Mouse (Mus musculus) neutrophil, adult 5-6 weeks (primary cell): ENCODE measurements around the gene Dnase1l2. TPM values are rescaled to one million over a fixed set of nuclear protein-coding genes. Genes with fewer than 3 reads are reported as not detected.
"Not testable (repeated sequence)": the region's sequence is repeated elsewhere in the genome, so short reads cannot be mapped to it uniquely, and the experiment has no call there.

Experiments
- ATAC-seq: fragments of 151-379, 151-347 bp; 2 replicates; pipeline ENCODE4 v1.8.0; 2017; ENCODE audit warnings: mild to moderate bottlenecking, moderate TSS enrichment; ENCODE audit not compliant: insufficient number of reproducible peaks, poor library complexity, low FRiP score, severe bottlenecking; ENCODE audit errors: extremely low read depth
- total RNA-seq: library from RNA; stranded (forward); fragments of 200-1000 nt; gene quantifications from 2 replicates; pipeline ENCODE4 v1.2.3, GENCODE M21; 2017

Gene Dnase1l2
- total RNA-seq, 1 experiment from 2014 or later, result 9.1 TPM

GRCm38 (mm10) chr17:24442107-24442506, 798 bp downstream of the Dnase1l2 start:
- ATAC-seq, result no peak

GRCm38 (mm10) chr17:24441148-24441547, 1.8 kb downstream of the Dnase1l2 start:
- no peak for ATAC-seq

- no peak for ATAC-seq
Observed at GRCm38 (mm10) chr17:24440377-24440776, 2.5 kb downstream of the Dnase1l2 start.

GRCm38 (mm10) chr17:24437016-24437415, 5.9 kb downstream of the Dnase1l2 start:
- ATAC-seq, result peak; percentile 79

GRCm38 (mm10) chr17:24429201-24429983, 13.5 kb downstream of the Dnase1l2 start:
- no peak for ATAC-seq

- no peak for ATAC-seq
Observed at GRCm38 (mm10) chr17:24427170-24427557, 15.7 kb downstream of the Dnase1l2 start.

GRCm38 (mm10) chr17:24426471-24427169, 16.3 kb downstream of the Dnase1l2 start, which contains the start of gene Eci1:
Gene Eci1, plus strand, starts transcription at chr17:24426641.
- peak; percentile 96 for ATAC-seq

GRCm38 (mm10) chr17:24425905-24426304, 17.0 kb downstream of the Dnase1l2 start:
- ATAC-seq, result no peak

- ATAC-seq, result not testable (repeated sequence)
Observed at GRCm38 (mm10) chr17:24425326-24425725, 17.6 kb downstream of the Dnase1l2 start.

- no peak for ATAC-seq
Observed at GRCm38 (mm10) chr17:24424489-24424888, 18.4 kb downstream of the Dnase1l2 start.

GRCm38 (mm10) chr17:24423114-24423513, 19.8 kb downstream of the Dnase1l2 start:
- ATAC-seq, result no peak

GRCm38 (mm10) chr17:24416051-24416652, 26.8 kb downstream of the Dnase1l2 start:
- no peak for ATAC-seq

- ATAC-seq, result no peak
Observed at GRCm38 (mm10) chr17:24415011-24415410, 27.9 kb downstream of the Dnase1l2 start.

- ATAC-seq, result peak; percentile 88
Observed at GRCm38 (mm10) chr17:24414230-24414976, 28.5 kb downstream of the Dnase1l2 start, which contains the start of gene Rnps1. Gene Rnps1, plus strand, starts transcription at chr17:24414565.

GRCm38 (mm10) chr17:24413557-24414211, 29.2 kb downstream of the Dnase1l2 start:
- no peak for ATAC-seq

GRCm38 (mm10) chr17:24407116-24407803, 35.6 kb downstream of the Dnase1l2 start:
- ATAC-seq, result no peak

GRCm38 (mm10) chr17:24402371-24402770, 40.5 kb downstream of the Dnase1l2 start:
- no peak for ATAC-seq

- no peak for ATAC-seq
Observed at GRCm38 (mm10) chr17:24394456-24394855, 48.4 kb downstream of the Dnase1l2 start.
